Mouse (Mus musculus): ENCODE data around the gene Fignl1.

Gene Fignl1

DNA sequence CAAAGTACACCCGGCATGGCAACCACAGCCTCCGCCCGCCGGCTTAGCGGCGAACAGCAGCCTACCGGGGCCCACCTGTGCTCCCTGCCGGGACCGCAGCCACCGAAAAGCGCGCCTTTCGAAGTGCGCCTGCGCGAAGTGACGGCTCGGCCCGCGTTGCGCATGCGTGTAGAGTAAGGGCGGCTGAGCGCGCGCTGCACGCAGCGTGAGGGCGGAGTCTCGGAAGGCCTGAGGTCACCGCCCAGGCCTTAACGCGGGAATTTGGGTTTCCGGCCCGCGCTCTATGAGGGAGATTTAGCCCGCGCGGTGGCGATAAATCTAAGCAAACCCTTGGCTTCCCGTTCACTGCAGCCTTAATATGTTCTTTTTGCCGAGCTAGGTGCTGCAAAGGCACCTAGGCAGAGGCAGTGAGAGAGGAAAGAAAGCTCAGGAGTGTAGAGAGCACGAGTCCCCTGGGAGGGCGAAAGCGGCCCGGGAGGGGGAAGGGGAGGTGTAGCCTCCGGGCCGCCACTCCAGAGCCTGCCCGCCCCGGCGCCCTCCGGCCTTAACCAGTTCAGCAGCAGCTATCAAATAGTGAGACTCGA lies at the start of gene Fignl1:
Fignl1 (minus strand) TSS at position 143 of the 584 bp plus-strand sequence.
- peak; percentile 86 to 88 for DNase-seq (ENCODE audit: low spot score in 2 of 2)

DNA sequence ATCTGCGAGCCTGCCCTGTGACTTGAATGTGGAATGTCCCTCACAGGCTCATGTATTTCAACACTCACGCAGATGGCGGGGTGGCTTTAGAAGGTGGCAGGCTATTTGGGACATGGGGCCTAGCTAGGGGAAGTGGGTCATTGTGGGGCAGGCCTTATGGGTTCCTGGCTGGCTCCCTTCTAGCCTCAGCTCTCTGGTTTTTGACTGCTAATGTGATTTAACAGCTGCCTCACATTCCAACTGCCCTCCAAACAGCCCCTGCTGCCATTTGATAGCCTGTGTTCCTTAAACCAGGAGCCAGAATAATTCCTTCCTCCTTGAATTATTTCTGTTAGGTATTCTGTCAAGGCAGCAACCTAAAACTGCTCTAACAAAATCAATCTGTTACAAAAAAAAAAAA lies 48.2 kb upstream of the Fignl1 start:
- DNase-seq (ENCODE audit: low spot score in 2 of 2): no peak

- no peak for DNase-seq (ENCODE audit: low spot score in 2 of 2)
Measured at GRCm38 (mm10) chr11:11855685-11856131, 46.9 kb upstream of the Fignl1 start.

GRCm38 (mm10) chr11:11855061-11855672 lies 46.4 kb upstream of the Fignl1 start:
- no peak for DNase-seq (ENCODE audit: low spot score in 2 of 2)

GRCm38 (mm10) chr11:11853731-11854461 lies 45.1 kb upstream of the Fignl1 start:
- no peak for DNase-seq (ENCODE audit: low spot score in 2 of 2)

DNA sequence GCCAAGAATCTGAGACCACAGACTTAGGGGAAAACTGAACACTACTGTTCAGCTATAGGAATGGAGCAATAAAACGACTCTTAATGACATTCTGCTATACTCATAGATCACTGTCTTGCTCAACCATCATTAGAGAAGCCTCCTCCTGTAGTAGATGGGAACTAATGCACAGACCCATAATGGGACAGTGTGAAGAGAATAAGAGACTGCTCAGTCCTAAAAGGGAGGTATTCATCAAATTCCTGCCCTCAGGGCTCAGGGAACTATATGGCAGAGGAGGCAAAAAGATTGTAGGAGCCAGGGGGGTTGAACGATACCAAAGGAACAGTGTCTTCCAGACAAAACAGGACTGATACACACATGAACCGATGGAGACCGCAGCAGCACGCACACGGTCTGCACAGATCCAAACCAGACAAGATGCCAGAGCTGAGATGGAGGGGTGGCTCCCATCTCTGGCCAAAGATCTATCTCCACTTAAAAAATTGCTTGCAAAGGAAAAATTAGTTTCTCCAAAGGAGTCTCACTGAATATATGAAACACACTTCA lies 43.3 kb upstream of the Fignl1 start:
- DNase-seq (ENCODE audit: low spot score in 2 of 2): no peak

GRCm38 (mm10) chr11:11850476-11851267 lies 41.9 kb upstream of the Fignl1 start:
- DNase-seq (ENCODE audit: low spot score in 2 of 2): no peak

DNA sequence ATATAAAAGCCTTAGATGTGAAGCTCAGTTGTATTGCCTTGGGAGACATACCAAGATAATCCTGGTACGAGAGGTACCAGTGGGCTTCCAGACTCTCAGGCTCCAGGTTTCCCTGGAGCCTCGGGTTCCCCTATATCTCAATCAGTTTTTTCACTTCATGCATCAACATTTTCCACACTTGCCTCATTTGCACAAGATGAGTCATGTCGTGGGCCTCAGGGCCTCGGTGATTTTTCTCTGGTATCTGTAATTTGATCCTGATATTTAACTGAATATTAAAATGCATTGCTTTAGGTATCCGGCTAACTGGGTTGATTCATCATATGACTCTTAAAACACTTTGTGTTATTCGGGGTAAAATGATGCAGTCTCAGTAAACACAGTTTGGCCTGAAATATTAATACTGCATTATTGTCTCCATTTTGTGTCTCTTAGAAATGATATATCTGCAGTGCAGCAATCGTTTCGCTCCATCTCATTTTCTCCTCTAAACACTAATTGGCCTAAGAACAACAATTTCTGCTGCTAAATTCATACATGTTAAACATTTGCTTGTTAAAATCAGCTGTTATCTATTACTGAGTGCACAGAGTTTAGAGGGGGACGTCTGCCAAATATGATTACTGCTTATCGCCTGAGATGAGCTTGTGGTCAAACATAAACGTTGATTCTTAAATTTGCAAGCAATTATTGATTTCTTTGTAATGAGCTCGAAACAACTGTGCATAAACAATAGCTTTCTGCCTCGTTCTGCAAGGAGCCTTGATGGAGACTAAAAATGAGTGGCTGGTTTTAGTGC lies 41.0 kb upstream of the Fignl1 start:
- DNase-seq (ENCODE audit: low spot score in 2 of 2): no peak

- DNase-seq (ENCODE audit: low spot score in 2 of 2): no peak
Measured at GRCm38 (mm10) chr11:11848467-11848866, 39.7 kb upstream of the Fignl1 start.

- no peak for DNase-seq (ENCODE audit: low spot score in 2 of 2)
Measured at GRCm38 (mm10) chr11:11845044-11845443, 36.3 kb upstream of the Fignl1 start.

DNA sequence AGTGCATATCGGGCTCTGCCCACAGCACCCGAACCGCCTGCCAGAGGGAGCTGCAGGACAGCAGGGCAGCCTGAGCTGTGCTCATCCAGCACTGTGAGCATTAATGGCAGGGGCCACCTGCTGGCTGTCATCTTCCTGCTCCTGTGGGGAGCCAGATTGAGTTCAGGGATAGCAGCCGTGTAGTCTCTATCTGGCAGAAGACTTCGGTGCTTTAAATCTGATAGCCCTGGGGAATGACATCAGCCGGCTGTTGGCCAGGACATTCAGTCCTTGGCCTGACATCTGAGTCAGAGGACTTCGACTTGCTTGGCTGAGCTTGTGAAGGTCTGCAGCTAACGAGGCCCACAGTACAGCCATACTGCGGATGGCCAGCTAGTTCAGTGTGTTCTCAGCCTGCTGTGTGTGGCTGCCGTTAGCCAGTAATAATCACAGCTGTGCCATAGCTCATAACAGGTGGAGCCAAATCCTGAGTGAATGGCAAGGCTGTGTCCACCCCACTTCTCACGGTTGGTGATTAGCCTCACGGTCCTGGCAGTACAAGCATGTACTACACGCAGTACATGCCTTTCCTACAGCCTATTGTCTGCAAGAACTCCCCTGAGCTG lies 35.7 kb upstream of the Fignl1 start:
- DNase-seq (ENCODE audit: low spot score in 2 of 2): peak in 1 of 2 experiments; percentile 19

DNA sequence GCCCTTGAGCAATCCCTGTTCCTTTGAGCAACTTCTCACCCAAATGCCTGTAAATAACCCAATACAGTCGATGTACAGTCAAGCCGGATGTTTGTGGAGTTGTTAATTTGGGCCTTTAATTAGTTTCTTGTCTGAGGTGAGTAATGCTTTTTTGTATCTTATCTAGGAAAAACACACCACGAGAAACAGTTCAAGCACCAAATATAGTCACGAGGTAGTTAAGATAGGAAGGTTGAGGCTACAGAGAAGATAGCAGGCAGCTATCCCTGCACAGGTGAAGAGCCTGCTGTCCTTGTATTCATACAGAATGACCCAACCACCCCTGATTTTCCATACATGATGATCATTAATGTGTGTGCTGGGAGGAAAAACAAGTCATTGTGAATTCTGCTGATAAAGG lies 32.8 kb upstream of the Fignl1 start:
- no peak for DNase-seq (ENCODE audit: low spot score in 2 of 2)

GRCm38 (mm10) chr11:11840746-11841145 lies 32.0 kb upstream of the Fignl1 start:
- no peak for DNase-seq (ENCODE audit: low spot score in 2 of 2)

- DNase-seq (ENCODE audit: low spot score in 2 of 2): no peak
Measured at GRCm38 (mm10) chr11:11839874-11840273, 31.1 kb upstream of the Fignl1 start.

DNA sequence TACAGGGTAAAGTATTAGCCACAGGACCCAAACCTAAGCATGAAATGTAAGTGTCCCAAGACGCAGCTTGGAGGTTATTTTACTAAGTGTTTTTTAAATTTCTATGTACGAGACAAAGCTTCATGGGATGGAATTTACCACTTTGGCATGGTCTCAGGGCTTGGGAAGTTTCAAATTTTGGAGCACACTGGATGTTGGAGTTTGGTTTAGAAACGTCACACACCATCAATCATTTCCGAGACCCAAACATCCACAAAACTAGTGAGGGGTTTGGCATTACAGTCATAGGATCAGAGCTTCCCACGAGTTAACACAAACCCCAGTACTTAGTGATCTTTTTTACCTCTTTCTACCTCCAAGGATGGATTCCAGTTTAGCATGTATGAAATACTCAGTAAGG lies 28.6 kb upstream of the Fignl1 start:
- no peak for DNase-seq (ENCODE audit: low spot score in 2 of 2)

- DNase-seq (ENCODE audit: low spot score in 2 of 2): no peak
Measured at GRCm38 (mm10) chr11:11836713-11837370, 28.1 kb upstream of the Fignl1 start.

DNA sequence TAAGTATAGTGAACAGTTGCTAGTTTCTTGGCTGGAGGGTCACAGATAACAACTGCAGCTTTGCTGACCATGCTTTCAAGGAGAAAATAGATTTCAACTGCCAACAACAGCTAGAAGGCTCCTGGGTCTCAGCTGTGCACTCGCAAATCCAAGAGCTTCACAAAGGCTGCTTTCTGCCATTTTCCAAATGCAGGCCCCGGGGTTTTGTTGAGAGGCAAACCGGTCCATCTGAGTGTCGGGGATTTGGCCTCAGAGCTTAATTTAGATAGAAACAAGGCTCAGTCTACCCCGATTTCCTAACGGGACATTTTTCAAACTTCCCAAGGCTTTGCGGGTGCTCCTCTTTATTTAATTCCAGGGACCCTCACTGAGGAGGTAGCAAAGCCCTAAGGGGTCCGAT lies 27.5 kb upstream of the Fignl1 start:
- DNase-seq (ENCODE audit: low spot score in 2 of 2): no peak

GRCm38 (mm10) chr11:11835791-11836190 lies 27.0 kb upstream of the Fignl1 start:
- DNase-seq (ENCODE audit: low spot score in 2 of 2): no peak

GRCm38 (mm10) chr11:11835361-11835760 lies 26.6 kb upstream of the Fignl1 start:
- no peak for DNase-seq (ENCODE audit: low spot score in 2 of 2)

GRCm38 (mm10) chr11:11833100-11833499 lies 24.3 kb upstream of the Fignl1 start:
- DNase-seq (ENCODE audit: low spot score in 2 of 2): no peak

All from right cerebral cortex, postnatal 36 days (tissue).